Mouse (Mus musculus): ENCODE data around the gene Try5.
"Not testable (repeated sequence)": the region's sequence is repeated elsewhere in the genome, so short reads cannot be mapped to it uniquely, and the experiment has no call there.

The Try5 gene

DNA sequence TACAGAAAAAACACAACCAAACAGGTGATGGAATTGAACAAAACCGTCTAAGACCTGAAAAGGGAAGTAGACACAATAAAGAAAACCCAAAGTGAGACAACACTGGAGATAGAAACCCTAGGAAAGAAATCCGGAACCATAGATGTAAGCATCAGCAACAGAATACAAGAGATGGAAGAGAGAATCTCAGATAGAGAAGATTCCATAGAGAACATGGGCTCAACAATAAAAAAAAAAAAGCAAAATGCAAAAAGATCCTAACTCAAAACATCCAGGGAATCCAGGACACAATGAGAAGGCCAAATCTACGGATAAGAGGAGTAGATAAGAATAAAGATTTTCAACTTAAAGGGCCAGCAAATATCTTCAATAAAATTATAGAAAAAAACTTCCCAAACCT, at the start of gene Try5:
Gene Try5 (minus strand): TSS at position 101 of the 400 bp plus-strand sequence.
- not testable (repeated sequence) for ATAC-seq (ENCODE audit: insufficient number of reproducible peaks, low FRiP score, low TSS enrichment)

DNA sequence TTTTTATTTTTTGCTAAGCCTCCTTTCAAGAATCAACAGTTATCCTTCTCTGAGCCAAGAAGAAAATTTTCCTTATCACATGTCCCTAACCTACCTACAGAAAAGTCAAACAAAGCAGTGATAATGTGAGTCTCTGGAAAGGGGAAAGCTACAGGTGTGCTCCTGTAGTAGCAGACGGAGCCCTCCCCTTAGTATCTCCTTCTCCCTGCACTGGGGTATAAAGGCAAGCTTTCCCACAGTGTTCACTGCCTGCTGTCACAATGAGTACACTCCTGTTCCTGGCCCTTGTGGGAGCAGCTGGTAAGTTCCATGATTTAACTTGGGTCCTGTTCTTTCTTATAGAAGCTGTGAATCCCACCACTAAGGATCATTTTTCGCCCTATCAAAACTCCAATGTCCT, 37.3 kb upstream of the Try5 start, which contains the start of gene Try10:
Gene Try10 (plus strand): TSS at position 174 of the 400 bp plus-strand sequence.
- no peak for ATAC-seq (ENCODE audit: insufficient number of reproducible peaks, low FRiP score, low TSS enrichment)

- no peak for ATAC-seq (ENCODE audit: insufficient number of reproducible peaks, low FRiP score, low TSS enrichment)
Measured at GRCm38 (mm10) chr6:41301969-41302368, 14.7 kb downstream of the Try5 start, which contains the start of gene Try4. Gene Try4 (plus strand): TSS chr6:41302269.

DNA sequence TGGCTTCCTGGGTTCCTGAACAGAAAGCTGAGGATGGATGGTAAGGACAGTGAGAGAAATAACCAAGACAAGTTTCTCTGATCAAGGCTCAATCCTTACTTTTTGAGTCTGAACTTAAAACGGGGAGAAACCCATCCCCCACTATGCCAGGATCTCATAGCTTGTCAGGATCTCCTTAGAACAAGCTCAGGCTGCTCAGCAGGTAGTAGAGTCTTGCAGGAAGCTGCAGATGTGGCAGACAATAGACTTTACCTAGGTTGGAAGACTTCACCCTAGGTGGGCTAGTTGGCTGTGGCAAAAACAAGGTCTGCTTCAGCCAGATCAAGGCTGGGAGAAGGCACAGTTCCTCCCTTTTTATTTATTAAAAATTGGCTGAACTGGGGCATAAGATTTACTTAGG, 18.4 kb downstream of the Try5 start:
- ATAC-seq (ENCODE audit: insufficient number of reproducible peaks, low FRiP score, low TSS enrichment) = no peak

- ATAC-seq (ENCODE audit: insufficient number of reproducible peaks, low FRiP score, low TSS enrichment) = no peak
Measured at GRCm38 (mm10) chr6:41266140-41266539, 50.5 kb downstream of the Try5 start.

DNA sequence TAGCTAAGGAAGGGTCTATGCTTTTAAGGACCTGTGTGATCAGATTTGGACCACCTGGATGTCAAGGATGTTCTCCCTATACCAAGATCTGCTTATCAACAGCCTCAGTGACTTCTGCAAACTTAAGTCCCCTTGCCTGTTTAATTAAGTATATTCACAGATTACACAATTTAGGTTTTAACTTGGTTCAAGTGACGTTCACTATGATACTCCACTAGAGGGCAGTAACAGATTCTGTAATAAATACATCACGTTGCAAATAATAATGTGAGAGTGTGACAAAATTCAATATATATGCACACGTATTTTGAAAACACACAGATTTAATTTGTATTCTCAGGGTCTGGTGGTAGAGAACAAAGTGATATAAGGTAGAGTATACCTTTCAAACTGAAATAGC, 53.8 kb downstream of the Try5 start:
- ATAC-seq (ENCODE audit: insufficient number of reproducible peaks, low FRiP score, low TSS enrichment) = no peak

All from cerebellum, adult (tissue).